ENCODE assay signal across 35 mouse cellular contexts in the genomic region with DNA sequence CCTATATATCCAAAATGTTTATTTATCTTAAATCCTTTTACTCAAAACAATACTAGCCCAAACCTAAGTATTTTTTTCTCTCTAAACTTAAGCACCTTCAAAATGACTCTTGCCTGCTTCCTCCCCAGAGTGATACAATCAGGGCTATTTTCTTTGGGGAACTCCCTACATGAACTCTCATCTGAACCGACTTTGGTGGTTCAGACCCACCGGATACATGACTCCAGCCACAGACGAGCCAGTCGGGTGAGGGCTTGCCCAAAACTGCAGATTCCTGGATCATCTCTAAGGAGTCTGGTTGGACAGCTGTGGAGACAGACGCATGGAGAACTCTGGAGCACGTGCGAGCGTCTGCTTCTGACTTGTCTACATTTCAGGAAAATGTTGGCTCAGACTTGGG. TPM values are rescaled to one million over a fixed set of nuclear protein-coding genes. Genes with fewer than 3 reads are reported as not detected.
DNase-seq lines count a peak whose midpoint lies in the region; ATAC-seq and TF ChIP-seq lines count a peak whose summit lies in the region.
"Had no signal": no experiment of that assay in that cellular context is flagged by ENCODE, and none has a peak within 500 bp of the region (broad histone marks: within the 10 kb centered on the region; RNA-seq: fewer than 3 reads in every experiment).

No protein-coding gene starts in this region.

- no peak overlapping the region for H3K9ac ChIP-seq in CH12.LX (ENCODE audit: insufficient read depth, low read depth)
- H3K9ac ChIP-seq in forebrain, embryonic 13.5 days, result no peak overlapping the region
- H3K9ac ChIP-seq: embryonic facial prominence, embryonic 13.5 days; forebrain, embryonic 12.5 days; hindbrain, embryonic 12.5 days; hindbrain, embryonic 15.5 days had no signal

- TF ChIP-seq POLR2A in CH12.LX (IDR thresholded peaks at IDR 0.05; ENCODE audit: low read depth, low read length), result no peak

- no peak for TF ChIP-seq EP300 in CH12.LX (IDR thresholded peaks at IDR 0.05; ENCODE audit: low read length)

- in situ Hi-C loops in CH12.LX (cut with MboI; ENCODE audit: low pct_ligation_motif_present, low pct_unique_long_range_greater_than_20kb, low sequenced_read_pairs), result no loop called here

- no peak overlapping the region for H3K27ac ChIP-seq in CH12.LX (ENCODE audit: insufficient read depth, low read depth)
- no peak overlapping the region for H3K27ac ChIP-seq in forebrain, embryonic 13.5 days
- H3K27ac ChIP-seq: embryonic facial prominence, embryonic 10.5 days; embryonic facial prominence, embryonic 13.5 days; forebrain, embryonic 12.5 days; gastrocnemius, adult 2 months; hindbrain, embryonic 12.5 days; hindbrain, embryonic 15.5 days had no signal

- ATAC-seq in forebrain, embryonic 13.5 days, result no peak
- ATAC-seq: forebrain, embryonic 16.5 days; intestine, embryonic 16.5 days; Patski had no signal

- H3K4me2 ChIP-seq in CH12.LX (ENCODE audit: insufficient read depth, low read depth, poor library complexity, severe bottlenecking), result no peak overlapping the region
- no peak overlapping the region for H3K4me2 ChIP-seq in forebrain, embryonic 13.5 days
- H3K4me2 ChIP-seq: embryonic facial prominence, embryonic 13.5 days; forebrain, embryonic 12.5 days; heart, embryonic 11.5 days; hindbrain, embryonic 12.5 days; hindbrain, embryonic 15.5 days had no signal

- 88% methylated on average over 8 of the region's 8 CpGs for WGBS in forebrain, embryonic 13.5 days

- TF ChIP-seq CTCF in CH12.LX (conservative IDR thresholded peaks at IDR 0.05 in 1 of 2, IDR thresholded peaks at IDR 0.05 in 1 of 2; ENCODE audit: low read depth in 2 of 2, low read length in 2 of 2), result no peak

- DNase-seq in 416B (ENCODE audit: low read depth) (peak; percentile 42), CH12.LX (ENCODE audit: extremely low read depth) (peak; percentile 54), liver (no peak)
- peak; percentile 72 for DNase-seq in CD4-positive helper T cell, adult 2 months (ENCODE audit: low read depth, low spot score)
- DNase-seq in induced T-regulatory cell, adult 2 months (ENCODE audit: low read depth), result peak; percentile 87
- DNase-seq in left cerebral cortex, adult 18-20 months (ENCODE audit: low spot score in 2 of 2), result no peak
- no peak for DNase-seq in adrenal gland, adult 2 months
- DNase-seq: adrenal gland, postnatal 10 days; adrenal gland, postnatal 36 days; cerebellum, adult 2 months; cerebellum, adult 9-11 months; cerebellum, postnatal 25 days; embryo, embryonic 11 days; gastrocnemius, adult 2 months; gastrocnemius, postnatal 14 days; heart, adult 11 months; kidney, adult 18-20 months had no signal

- H3K4me1 ChIP-seq in CH12.LX (ENCODE audit: control insufficient read depth in 1 of 2, insufficient read depth in 2 of 2), result peaks cover 8 to 27% of the 10 kb centered on the region in 2 experiments
- H3K4me1 ChIP-seq in forebrain, embryonic 13.5 days, result no peaks in the 10 kb centered on the region
- H3K4me1 ChIP-seq: embryonic facial prominence, embryonic 10.5 days; embryonic facial prominence, embryonic 13.5 days; forebrain, embryonic 12.5 days; hindbrain, embryonic 12.5 days; hindbrain, embryonic 15.5 days had no signal

- no peaks in the 10 kb centered on the region for H3K79me2 ChIP-seq in CH12.LX (replicated peaks; ENCODE audit: control insufficient read depth, extremely low read depth, insufficient read depth, poor library complexity, severe bottlenecking)

- no peak for TF ChIP-seq RAD21 in CH12.LX (IDR thresholded peaks at IDR 0.05; ENCODE audit: low read depth, low read length)

- H3K4me3 ChIP-seq in CH12.LX (replicated peaks in 1 of 3; ENCODE audit: low read depth in 2 of 3, low read length in 2 of 3, poor library complexity in 1 of 3), result no peak overlapping the region
- no peak overlapping the region for H3K4me3 ChIP-seq in forebrain, embryonic 13.5 days
- H3K4me3 ChIP-seq: embryonic facial prominence, embryonic 10.5 days; embryonic facial prominence, embryonic 13.5 days; erythroblast, embryonic 14.5 days; forebrain, embryonic 12.5 days; gastrocnemius, adult 2 months; hindbrain, embryonic 12.5 days; hindbrain, embryonic 15.5 days had no signal

- H3K36me3 ChIP-seq in CH12.LX (replicated peaks in 1 of 2; ENCODE audit: control insufficient read depth in 1 of 2, insufficient read depth in 1 of 2, low read length in 1 of 2), result no peaks in the 10 kb centered on the region
- no peaks in the 10 kb centered on the region for H3K36me3 ChIP-seq in forebrain, embryonic 13.5 days (ENCODE audit: poor library complexity, severe bottlenecking)
- H3K36me3 ChIP-seq: embryonic facial prominence, embryonic 10.5 days; embryonic facial prominence, embryonic 13.5 days; forebrain, embryonic 12.5 days; G1E; hindbrain, embryonic 12.5 days; hindbrain, embryonic 15.5 days had no signal

- no peaks in the 10 kb centered on the region for H3K27me3 ChIP-seq in CH12.LX (replicated peaks)
- H3K27me3 ChIP-seq in forebrain, embryonic 13.5 days, result no peaks in the 10 kb centered on the region
- H3K27me3 ChIP-seq: forebrain, embryonic 12.5 days; hindbrain, embryonic 15.5 days had no signal

- dilution Hi-C loops in CH12.LX (cut with MboI; ENCODE audit: extremely low pct_ligation_motif_present, extremely low pct_unique_long_range_greater_than_20kb, low sequenced_read_pairs), result no loop called here

- no peaks in the 10 kb centered on the region for H3K9me3 ChIP-seq in CH12.LX (replicated peaks; ENCODE audit: low read length)
- H3K9me3 ChIP-seq in forebrain, embryonic 13.5 days (replicated peaks), result no peaks in the 10 kb centered on the region
- H3K9me3 ChIP-seq: embryonic facial prominence, embryonic 10.5 days; embryonic facial prominence, embryonic 13.5 days; forebrain, embryonic 12.5 days; G1E; hindbrain, embryonic 12.5 days; hindbrain, embryonic 15.5 days had no signal

TF ChIP-seq in CH12.LX, 34 proteins besides CTCF, POLR2A, EP300 and RAD21:
- no peak for TF ChIP-seq RCOR1 (conservative IDR thresholded peaks at IDR 0.05; ENCODE audit: low read depth, low read length)
- no peak for TF ChIP-seq USF1 (IDR thresholded peaks at IDR 0.05; ENCODE audit: low read depth, low read length)
- no peak for TF ChIP-seq UBTF (IDR thresholded peaks at IDR 0.05; ENCODE audit: low read depth, low read length)
- no peak for TF ChIP-seq TBP (conservative IDR thresholded peaks at IDR 0.05; ENCODE audit: low read depth, low read length)
- TF ChIP-seq ZNF384 (IDR thresholded peaks at IDR 0.05; ENCODE audit: low read depth, low read length), result peak; percentile 58
- no peak for TF ChIP-seq USF2 (conservative IDR thresholded peaks at IDR 0.05; ENCODE audit: low read depth, low read length)
- peak; percentile 40; the same call in 1 of the 2 replicates for TF ChIP-seq IRF4 (IDR thresholded peaks at IDR 0.05; ENCODE audit: low read depth, low read length)
- no peak for TF ChIP-seq ZMIZ1 (IDR thresholded peaks at IDR 0.05; ENCODE audit: low read depth, low read length)
- TF ChIP-seq CHD2 (IDR thresholded peaks at IDR 0.05; ENCODE audit: low read length), result no peak
- peak; percentile 39; the same call in 1 of the 2 replicates for TF ChIP-seq ETS1 (conservative IDR thresholded peaks at IDR 0.05; ENCODE audit: low read depth, low read length)
- TF ChIP-seq ZC3H11A (IDR thresholded peaks at IDR 0.05; ENCODE audit: low read depth, low read length), result no peak
- no peak for TF ChIP-seq MAZ (IDR thresholded peaks at IDR 0.05; ENCODE audit: low read depth, low read length)
- TF ChIP-seq ELF1 (IDR thresholded peaks at IDR 0.05; ENCODE audit: low read depth, low read length), result no peak
- no peak for TF ChIP-seq SIN3A (IDR thresholded peaks at IDR 0.05; ENCODE audit: low read length)
- TF ChIP-seq BHLHE40 (IDR thresholded peaks at IDR 0.05; ENCODE audit: low read depth, low read length), result peak; percentile 72

RNA-seq across cellular contexts. Expression of gene Tmprss4, which starts 25.5 kb away (rescaled TPM):
- not detected in 2 replicates for total RNA-seq in CH12.LX (2012; rRNA removed)
- total RNA-seq in CH12.LX (2014; rRNA removed), result not detected in 2 replicates
- not detected in 2 replicates for polyA plus RNA-seq in CH12.LX (2012; ENCODE audit: insufficient read length, low read depth)
- under 1 TPM in 1 of 2 experiments, not detected in 1; 0.28 TPM for total RNA-seq in left cerebral cortex, adult 18-20 months (2021)
- total RNA-seq in adrenal gland, adult 2 months (2021), result not detected
- not detected in 2 replicates for polyA plus RNA-seq in adrenal gland, adult 2 months (2012; rRNA removed)
- not detected in 2 replicates for polyA plus RNA-seq in forebrain, embryonic 13.5 days (2015; fragmentation: Nextera tagmentation; extraction: Ambion mirVana)
- total RNA-seq: adrenal gland, postnatal 10 days; adrenal gland, postnatal 36 days; gastrocnemius, adult 2 months; gastrocnemius, postnatal 14 days; gastrocnemius, postnatal 4 days; heart, adult 8-10 months; heart, postnatal 25 days; hematopoietic stem cell, adult 5-6 weeks had no signal
- polyA plus RNA-seq: erythroblast, embryonic 14.5 days; forebrain, embryonic 16.5 days; G1E; heart, embryonic 14.5 days; heart, postnatal 0 days; Patski had no signal

RNA-seq across cellular contexts. Expression of gene Il10ra, which starts 39.6 kb away (rescaled TPM):
- total RNA-seq in CH12.LX (2012; rRNA removed), result 3.4 and 3.9 TPM in 2 replicates
- total RNA-seq in CH12.LX (2014; rRNA removed), result 3.1 and 3.7 TPM in 2 replicates
- 4.5 and 5.1 TPM in 2 replicates for polyA plus RNA-seq in CH12.LX (2012; ENCODE audit: insufficient read length, low read depth)
- total RNA-seq in left cerebral cortex, adult 18-20 months (2021), result 1 to 10 TPM; 2.6 to 3.4 TPM
- total RNA-seq in adrenal gland, adult 2 months (2021), result 1 to 10 TPM; 2.3 to 3.7 TPM
- polyA plus RNA-seq in adrenal gland, adult 2 months (2012; rRNA removed), result 3.1 and 3.6 TPM in 2 replicates
- 0.32 and 0.50 TPM in 2 replicates for polyA plus RNA-seq in forebrain, embryonic 13.5 days (2015; fragmentation: Nextera tagmentation; extraction: Ambion mirVana)
- polyA plus RNA-seq: Patski had no signal

RNA-seq across cellular contexts. Expression of gene BC049352, which starts 47.6 kb away (rescaled TPM):
- total RNA-seq in CH12.LX (2012; rRNA removed) (not detected in 2 replicates), CH12.LX (2014; rRNA removed) (not detected in 2 replicates)
- polyA plus RNA-seq in CH12.LX (2012; ENCODE audit: insufficient read length, low read depth), result 0.14 and 0.17 TPM in 2 replicates
- 1 to 10 TPM in 1 of 2 experiments, under 1 TPM in 1; 0.84 to 1.3 TPM for total RNA-seq in left cerebral cortex, adult 18-20 months (2021)
- total RNA-seq in adrenal gland, adult 2 months (2021), result 1 to 10 TPM in 1 of 2 experiments, not detected in 1; 1.1 TPM
- polyA plus RNA-seq in adrenal gland, adult 2 months (2012; rRNA removed), result 0.16 and 0.23 TPM in 2 replicates
- polyA plus RNA-seq in forebrain, embryonic 13.5 days (2015; fragmentation: Nextera tagmentation; extraction: Ambion mirVana), result 0.10 TPM in 1 of 2 replicates, not detected in the other
- total RNA-seq: adrenal gland, postnatal 10 days; heart, adult 8-10 months; heart, postnatal 25 days had no signal
- polyA plus RNA-seq: embryonic facial prominence, embryonic 10.5 days; erythroblast, embryonic 14.5 days; G1E; heart, embryonic 11.5 days; heart, embryonic 14.5 days; heart, postnatal 0 days; hindbrain, embryonic 12.5 days; hindbrain, embryonic 15.5 days; Patski had no signal

Comparison
In these comparisons a context has a peak if more than half of its experiments do, and no peak if none do; other contexts are left out.
1. DNase-seq: peak in 416B (single experiment), CD4-positive helper T cell, adult 2 months (single experiment), CH12.LX (single experiment) and induced T-regulatory cell, adult 2 months (single experiment); none in left cerebral cortex, adult 18-20 months (0 of 2), adrenal gland, adult 2 months (single experiment) and liver (single experiment).